Mouse (Mus musculus): ENCODE data around the gene Frrs1l. TPM values are rescaled to one million over a fixed set of nuclear protein-coding genes. Genes with fewer than 3 reads are reported as not detected.

The Frrs1l gene
- polyA plus RNA-seq, 1 experiment from 2014 or later: 15.7 TPM

GRCm38 (mm10) chr4:56961320-56961925 lies 28.8 kb downstream of the Frrs1l start:
- Histone ChIP-seq H3K36me3 (peaks cover 36% of the 10 kb centered on the region), H3K4me1 (replicated peaks) (no peaks in the 10 kb centered on the region), H3K9ac (no peak overlapping the region), H3K27me3 (no peaks in the 10 kb centered on the region), H3K9me3 (no peaks in the 10 kb centered on the region), H3K4me2 (no peak overlapping the region), H3K27ac (no peak overlapping the region), H3K4me3 (no peak overlapping the region)
- 89% methylated on average over 12 of the region's 12 CpGs for WGBS
- no peak for ATAC-seq (ENCODE audit: low FRiP score)

GRCm38 (mm10) chr4:56957518-56957917 lies 32.7 kb downstream of the Frrs1l start:
- H3K27ac ChIP-seq: no peak overlapping the region
- ATAC-seq (ENCODE audit: low FRiP score): no peak
- no peak overlapping the region for H3K4me2 ChIP-seq
- no peak overlapping the region for H3K4me3 ChIP-seq
- peaks cover 21% of the 10 kb centered on the region for H3K36me3 ChIP-seq
- H3K9ac ChIP-seq: no peak overlapping the region
- no peaks in the 10 kb centered on the region for H3K9me3 ChIP-seq
- no peaks in the 10 kb centered on the region for H3K27me3 ChIP-seq
- 62% methylated on average over 9 of the region's 9 CpGs for WGBS
- H3K4me1 ChIP-seq (replicated peaks): no peaks in the 10 kb centered on the region

- H3K4me2 ChIP-seq: no peak overlapping the region
- no peaks in the 10 kb centered on the region for H3K36me3 ChIP-seq
- no peak for ATAC-seq (ENCODE audit: low FRiP score)
- no peaks in the 10 kb centered on the region for H3K4me1 ChIP-seq (replicated peaks)
- no peak overlapping the region for H3K4me3 ChIP-seq
- no peak overlapping the region for H3K27ac ChIP-seq
- no peaks in the 10 kb centered on the region for H3K9me3 ChIP-seq
- H3K27me3 ChIP-seq: peaks cover 3% of the 10 kb centered on the region; the same call in 1 of the 2 replicates
- 56% methylated on average over 6 of the region's 6 CpGs for WGBS
- H3K9ac ChIP-seq: no peak overlapping the region
Measured at GRCm38 (mm10) chr4:56953235-56953634, 37.0 kb downstream of the Frrs1l start.

GRCm38 (mm10) chr4:56951701-56952100 lies 38.5 kb downstream of the Frrs1l start:
- Histone ChIP-seq H3K36me3 (no peaks in the 10 kb centered on the region), H3K9me3 (no peaks in the 10 kb centered on the region), H3K4me2 (no peak overlapping the region), H3K27ac (no peak overlapping the region), H3K27me3 (peaks cover 3% of the 10 kb centered on the region; the same call in 1 of the 2 replicates), H3K9ac (no peak overlapping the region), H3K4me3 (no peak overlapping the region), H3K4me1 (replicated peaks) (0 out of 2 replicates have a peak, but pooled peaks cover under 1% of the 10 kb centered on the region)
- ATAC-seq (ENCODE audit: low FRiP score): no peak
- 88% methylated on average over 3 of the region's 3 CpGs for WGBS

- no peak overlapping the region for H3K4me2 ChIP-seq
- no peaks in the 10 kb centered on the region for H3K36me3 ChIP-seq
- peaks cover 19% of the 10 kb centered on the region for H3K4me1 ChIP-seq (replicated peaks)
- H3K9ac ChIP-seq: no peak overlapping the region
- no peak for ATAC-seq (ENCODE audit: low FRiP score)
- no peak overlapping the region for H3K4me3 ChIP-seq
- H3K27me3 ChIP-seq: peaks cover 5% of the 10 kb centered on the region; the same call in 1 of the 2 replicates
- WGBS: 78% methylated on average over 6 of the region's 6 CpGs
- H3K9me3 ChIP-seq: no peaks in the 10 kb centered on the region
- H3K27ac ChIP-seq: no peak overlapping the region
Measured at GRCm38 (mm10) chr4:56949494-56949893, 40.7 kb downstream of the Frrs1l start.

GRCm38 (mm10) chr4:56946641-56947640 lies 43.2 kb downstream of the Frrs1l start, which contains the start of gene Tmem245:
Gene Tmem245 (minus strand): TSS chr4:56947437.
- Histone ChIP-seq H3K36me3 (no peaks in the 10 kb centered on the region), H3K4me3 (peak within 1 kb of the TSS; percentile 69), H3K4me1 (replicated peaks) (peaks cover 34% of the 10 kb centered on the region), H3K27ac (peak within 1 kb of the TSS; percentile 89), H3K27me3 (peaks cover 5% of the 10 kb centered on the region; the same call in 1 of the 2 replicates), H3K9ac (peak within 1 kb of the TSS; percentile 78), H3K9me3 (no peaks in the 10 kb centered on the region), H3K4me2 (peak within 1 kb of the TSS; percentile 97)
- peak; percentile 98 for ATAC-seq (ENCODE audit: low FRiP score)
- under 1% methylated on average over 102 of the region's 107 CpGs for WGBS

- Histone ChIP-seq H3K4me1 (replicated peaks) (peaks cover 34% of the 10 kb centered on the region), H3K36me3 (no peaks in the 10 kb centered on the region), H3K4me3 (peak overlapping the region; percentile 69), H3K27me3 (peaks cover 5% of the 10 kb centered on the region; the same call in 1 of the 2 replicates), H3K9me3 (no peaks in the 10 kb centered on the region), H3K9ac (peak overlapping the region; percentile 78), H3K27ac (no peak overlapping the region), H3K4me2 (peak overlapping the region; percentile 97)
- no peak for ATAC-seq (ENCODE audit: low FRiP score)
- 2% methylated on average over 14 of the region's 14 CpGs for WGBS
Measured at GRCm38 (mm10) chr4:56946180-56946579, 44.0 kb downstream of the Frrs1l start.

- Histone ChIP-seq H3K4me2 (no peak overlapping the region), H3K36me3 (no peaks in the 10 kb centered on the region), H3K9me3 (no peaks in the 10 kb centered on the region), H3K9ac (no peak overlapping the region), H3K27me3 (peaks cover 2% of the 10 kb centered on the region; the same call in 1 of the 2 replicates), H3K27ac (no peak overlapping the region), H3K4me3 (no peak overlapping the region), H3K4me1 (replicated peaks) (peaks cover 34% of the 10 kb centered on the region)
- WGBS: 70% methylated on average over 4 of the region's 4 CpGs
- no peak for ATAC-seq (ENCODE audit: low FRiP score)
Measured at GRCm38 (mm10) chr4:56944286-56944685, 45.9 kb downstream of the Frrs1l start.

GRCm38 (mm10) chr4:56943258-56943657 lies 46.9 kb downstream of the Frrs1l start:
- Histone ChIP-seq H3K36me3 (no peaks in the 10 kb centered on the region), H3K9ac (no peak overlapping the region), H3K27ac (no peak overlapping the region), H3K4me3 (no peak overlapping the region), H3K4me1 (replicated peaks) (peaks cover 34% of the 10 kb centered on the region), H3K4me2 (no peak overlapping the region), H3K27me3 (0 out of 2 replicates have a peak, but pooled peaks cover 2% of the 10 kb centered on the region), H3K9me3 (no peaks in the 10 kb centered on the region)
- 37% methylated on average over 1 of the region's 1 CpGs for WGBS
- no peak for ATAC-seq (ENCODE audit: low FRiP score)

- H3K27me3 ChIP-seq: 0 out of 2 replicates have a peak, but pooled peaks cover 2% of the 10 kb centered on the region
- H3K9ac ChIP-seq: no peak overlapping the region
- 96% methylated on average over 1 of the region's 1 CpGs for WGBS
- no peak for ATAC-seq (ENCODE audit: low FRiP score)
- H3K4me1 ChIP-seq (replicated peaks): peaks cover 34% of the 10 kb centered on the region
- H3K9me3 ChIP-seq: no peaks in the 10 kb centered on the region
- no peak overlapping the region for H3K27ac ChIP-seq
- no peak overlapping the region for H3K4me2 ChIP-seq
- H3K4me3 ChIP-seq: no peak overlapping the region
- H3K36me3 ChIP-seq: no peaks in the 10 kb centered on the region
Measured at GRCm38 (mm10) chr4:56942567-56942966, 47.6 kb downstream of the Frrs1l start.

GRCm38 (mm10) chr4:56941481-56941880 lies 48.7 kb downstream of the Frrs1l start:
- no peaks in the 10 kb centered on the region for H3K9me3 ChIP-seq
- no peaks in the 10 kb centered on the region for H3K36me3 ChIP-seq
- 44% methylated on average over 4 of the region's 4 CpGs for WGBS
- H3K4me2 ChIP-seq: no peak overlapping the region
- no peak overlapping the region for H3K27ac ChIP-seq
- H3K4me1 ChIP-seq (replicated peaks): peaks cover 32% of the 10 kb centered on the region
- H3K9ac ChIP-seq: no peak overlapping the region
- ATAC-seq (ENCODE audit: low FRiP score): no peak
- 0 out of 2 replicates have a peak, but pooled peaks cover 2% of the 10 kb centered on the region for H3K27me3 ChIP-seq
- no peak overlapping the region for H3K4me3 ChIP-seq

- H3K27ac ChIP-seq: no peak overlapping the region
Measured at GRCm38 (mm10) chr4:56937136-56937535, 53.1 kb downstream of the Frrs1l start.

More at GRCm38 (mm10) chr4:56937136-56937535, 53.1 kb downstream of the Frrs1l start:
- Histone ChIP-seq H3K9me3 (no peaks in the 10 kb centered on the region), H3K9ac (no peak overlapping the region), H3K4me3 (no peak overlapping the region), H3K4me2 (no peak overlapping the region), H3K27me3 (no peaks in the 10 kb centered on the region), H3K36me3 (peaks cover 24% of the 10 kb centered on the region), H3K4me1 (replicated peaks) (no peaks in the 10 kb centered on the region; the same call in 1 of the 2 replicates)
- WGBS: 66% methylated on average over 6 of the region's 6 CpGs
- no peak for ATAC-seq (ENCODE audit: low FRiP score)

All from hindbrain, embryonic 13.5 days (tissue).